Mouse (Mus musculus) embryonic fibroblast, embryonic 13.5 days (primary cell): Measurements from ENCODE around the gene Sumo2. TPM values are rescaled to one million over a fixed set of nuclear protein-coding genes. Genes with fewer than 3 reads are reported as not detected.

Experiments used
- H3K27ac ChIP-seq: 2 replicates; pipeline ENCODE4 v1.5.1; 2012; ENCODE audit warnings: low read length, control low read depth, inconsistent platforms; ENCODE audit not compliant: insufficient read depth
- H3K4me1 ChIP-seq: 2 replicates; pipeline ENCODE4 v1.6.1; 2011; ENCODE audit warnings: low read length; ENCODE audit not compliant: control insufficient read depth, insufficient read depth
- H3K4me3 ChIP-seq: 2 replicates; pipeline ENCODE4 v1.5.1; 2011; ENCODE audit warnings: mild to moderate bottlenecking, control low read depth, low read length; ENCODE audit not compliant: insufficient read depth
- CTCF ChIP-seq: IDR thresholded peaks from 2 replicates; pipeline ENCODE4 v1.5.1; 2011; ENCODE audit warnings: mild to moderate bottlenecking, control low read depth, low read length, moderate library complexity, borderline replicate concordance; ENCODE audit not compliant: insufficient read depth
- POLR2A ChIP-seq: IDR thresholded peaks from 2 replicates; pipeline ENCODE4 v1.6.1; 2011; ENCODE audit warnings: low read depth, mild to moderate bottlenecking, control low read depth, low read length, moderate library complexity
- polyA plus RNA-seq: library from polyadenylated mRNA; stranded (reverse); fragments of >200 nt; gene quantifications from 2 replicates; pipeline ENCODE4 v1.2.4, GENCODE M21; 2011; ENCODE audit warnings: low read depth; ENCODE audit not compliant: missing spikeins, insufficient read length

Sumo2 gene
- polyA plus RNA-seq, 1 experiment: 505 TPM

- peak; percentile 32; the same call in 1 of the 2 replicates for TF ChIP-seq POLR2A
- TF ChIP-seq CTCF: peak; percentile 83; the same call in 1 of the 2 replicates
- Histone ChIP-seq H3K4me1 (peaks cover 2% of the 10 kb centered on the region; the same call in 1 of the 2 replicates), H3K4me3 (no peak overlapping the region), H3K27ac (peak overlapping the region; percentile 23)
Measured at GRCm38 (mm10) chr11:115473626-115474275, 62.3 kb downstream of the Sumo2 start.

Other genes starting within 250 kb of the Sumo2 start
- 0.15 TPM in 1 of 2 replicates, not detected in the other for gene Fads6, start 238.6 kb downstream of the Sumo2 start, polyA plus RNA-seq
- not detected in 2 replicates for gene Otop2, start 229.1 kb downstream of the Sumo2 start, polyA plus RNA-seq
- 0.15 TPM in 1 of 2 replicates, not detected in the other for gene Ush1g, start 214.2 kb downstream of the Sumo2 start, polyA plus RNA-seq
- not detected in 2 replicates for gene Otop3, start 201.5 kb downstream of the Sumo2 start, polyA plus RNA-seq
- 3.2 and 5.9 TPM in 2 replicates for gene Hid1, start 168.5 kb downstream of the Sumo2 start, polyA plus RNA-seq
- 24.2 and 29.5 TPM in 2 replicates for gene Cdr2l, start 154.4 kb downstream of the Sumo2 start, polyA plus RNA-seq
- gene Mrpl58, start 132.5 kb downstream of the Sumo2 start, polyA plus RNA-seq: 35.3 and 46.6 TPM in 2 replicates
- gene Atp5h, start 116.3 kb downstream of the Sumo2 start, polyA plus RNA-seq: 334 and 405 TPM in 2 replicates
- gene Kctd2, start 116.1 kb downstream of the Sumo2 start, polyA plus RNA-seq: 15.9 and 18.2 TPM in 2 replicates
- gene Trim80, start 95.7 kb downstream of the Sumo2 start, polyA plus RNA-seq: not detected in 2 replicates
- gene Slc16a5, start 73.8 kb downstream of the Sumo2 start, polyA plus RNA-seq: not detected in 2 replicates
- gene Armc7, start 60.6 kb downstream of the Sumo2 start, polyA plus RNA-seq: 7.1 and 8.2 TPM in 2 replicates
- 54.2 and 76.2 TPM in 2 replicates for gene Nt5c, start 44.4 kb downstream of the Sumo2 start, polyA plus RNA-seq
- gene Jpt1, start 21.9 kb downstream of the Sumo2 start, polyA plus RNA-seq: 141 and 164 TPM in 2 replicates
- gene Nup85, start 28.2 kb upstream of the Sumo2 start, polyA plus RNA-seq: 68.0 and 81.1 TPM in 2 replicates
- 31.0 and 36.5 TPM in 2 replicates for gene Mrps7, start 67.6 kb upstream of the Sumo2 start, polyA plus RNA-seq
- 17.0 and 30.3 TPM in 2 replicates for gene Gga3, start 67.8 kb upstream of the Sumo2 start, polyA plus RNA-seq
- gene Mif4gd, start 76.7 kb upstream of the Sumo2 start, polyA plus RNA-seq: 22.3 and 26.6 TPM in 2 replicates
- 13.6 and 14.0 TPM in 2 replicates for gene Slc25a19, start 92.0 kb upstream of the Sumo2 start, polyA plus RNA-seq
- 61.1 and 69.3 TPM in 2 replicates for gene Grb2, start 172.3 kb upstream of the Sumo2 start, polyA plus RNA-seq
- 15.1 and 17.4 TPM in 2 replicates for gene Tmem94, start 229.2 kb upstream of the Sumo2 start, polyA plus RNA-seq